Mouse (Mus musculus) midbrain, embryonic 11.5 days (tissue): Measurements from ENCODE around the gene Gm10553. TPM values are rescaled to one million over a fixed set of nuclear protein-coding genes. Genes with fewer than 3 reads are reported as not detected.
"Not testable (repeated sequence)": the region's sequence is repeated elsewhere in the genome, so short reads cannot be mapped to it uniquely, and the experiment has no call there.

Source experiments
- ATAC-seq: fragments of 200-750 bp; cut with Nextera tagmentation; 2 replicates; pipeline ENCODE4 v1.8.0; 2017; ENCODE audit warnings: moderate TSS enrichment, moderate library complexity; ENCODE audit not compliant: low FRiP score
- DNase-seq: peaks from one replicate; pipeline ENCODE4 v3.0.0; 2015; ENCODE audit warnings: low spot score; ENCODE audit errors: missing footprints
- H3K27ac ChIP-seq: fragments of 300-500 bp; sonication (generic); 2 replicates; pipeline ENCODE4 v1.5.1; 2014; ENCODE audit warnings: low read depth, low read length
- H3K27me3 ChIP-seq: fragments of 300-500 bp; sonication (generic); 2 replicates; pipeline ENCODE4 v1.6.1; 2014; ENCODE audit warnings: mild to moderate bottlenecking, low read length, moderate library complexity, mixed read lengths; ENCODE audit not compliant: control insufficient read depth, insufficient read depth
- H3K36me3 ChIP-seq: fragments of 300-500 bp; sonication (generic); 2 replicates; pipeline ENCODE4 v1.6.1; 2014; ENCODE audit warnings: mild to moderate bottlenecking, low read length, moderate library complexity, mixed read lengths; ENCODE audit not compliant: control insufficient read depth, insufficient read depth
- H3K4me1 ChIP-seq: fragments of 300-500 bp; sonication (generic); 2 replicates; pipeline ENCODE4 v1.6.1; 2014; ENCODE audit warnings: low read length; ENCODE audit not compliant: control insufficient read depth, insufficient read depth
- H3K4me2 ChIP-seq: fragments of 300-500 bp; sonication (generic); 2 replicates; pipeline ENCODE4 v1.6.1; 2014; ENCODE audit warnings: mild to moderate bottlenecking, moderate library complexity
- H3K4me3 ChIP-seq: fragments of 300-500 bp; sonication (generic); 2 replicates; pipeline ENCODE4 v1.5.1; 2014; ENCODE audit warnings: low read depth, low read length
- H3K9ac ChIP-seq: fragments of 300-500 bp; sonication (generic); 2 replicates; pipeline ENCODE4 v1.6.1; 2014; ENCODE audit warnings: low read length
- H3K9me3 ChIP-seq: fragments of 300-500 bp; sonication (generic); 2 replicates; pipeline ENCODE4 v1.6.1; 2016; ENCODE audit warnings: low read length; ENCODE audit not compliant: control insufficient read depth
- WGBS: fragments of 180-500 bp; shearing (Covaris S2); extraction: QIAGEN DNeasy Blood & Tissue Kit; methylation state at CpG from one replicate; pipeline ENCODE4 v1.1.7; 2014; 5-methylcytosine and 5-hydroxymethylcytosine counted together
- polyA plus RNA-seq: library from polyadenylated mRNA; unstranded; fragments of >200 nt; fragmentation: Nextera tagmentation; extraction: Ambion mirVana; gene quantifications from 2 replicates; pipeline ENCODE4 v1.2.1, GENCODE M21; 2014

Gene Gm10553
- polyA plus RNA-seq, 1 experiment from 2014 or later: not detected

DNA sequence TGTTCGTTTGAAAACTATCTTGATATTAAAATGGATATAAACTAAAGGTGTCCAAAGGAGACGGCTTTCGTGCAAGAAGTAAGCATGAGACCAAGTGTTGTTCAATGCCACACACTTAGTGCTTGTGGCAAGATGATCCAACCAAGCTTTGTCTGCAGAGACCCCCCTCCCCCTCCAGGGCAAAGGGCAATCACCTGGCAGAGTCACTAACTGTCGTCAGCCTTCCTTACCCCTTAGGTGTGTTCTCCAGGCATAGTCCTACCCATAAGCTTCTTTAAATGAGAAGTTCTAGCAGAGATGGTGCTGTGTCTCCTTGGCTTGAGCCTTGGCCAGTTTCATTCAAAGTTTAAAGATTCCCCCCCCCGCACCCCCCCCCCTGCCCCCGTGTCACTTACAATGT is 17.6 kb downstream of the Gm10553 start:
- DNase-seq, ATAC-seq, H3K4me3 ChIP-seq, H3K4me1 ChIP-seq, H3K4me2 ChIP-seq, H3K9ac ChIP-seq, H3K27ac ChIP-seq, H3K36me3 ChIP-seq, H3K9me3 ChIP-seq, H3K27me3 ChIP-seq: not testable (repeated sequence)
- WGBS: 71% methylated on average over 4 of the region's 6 CpGs

- not testable (repeated sequence) for H3K27me3 ChIP-seq, H3K4me3 ChIP-seq, H3K27ac ChIP-seq, H3K36me3 ChIP-seq, H3K9ac ChIP-seq, H3K4me1 ChIP-seq, H3K9me3 ChIP-seq, DNase-seq, ATAC-seq, H3K4me2 ChIP-seq
- 76% methylated on average over 5 of the region's 6 CpGs for WGBS
Measured at GRCm38 (mm10) chr1:85118341-85118740, 18.4 kb downstream of the Gm10553 start.

DNA sequence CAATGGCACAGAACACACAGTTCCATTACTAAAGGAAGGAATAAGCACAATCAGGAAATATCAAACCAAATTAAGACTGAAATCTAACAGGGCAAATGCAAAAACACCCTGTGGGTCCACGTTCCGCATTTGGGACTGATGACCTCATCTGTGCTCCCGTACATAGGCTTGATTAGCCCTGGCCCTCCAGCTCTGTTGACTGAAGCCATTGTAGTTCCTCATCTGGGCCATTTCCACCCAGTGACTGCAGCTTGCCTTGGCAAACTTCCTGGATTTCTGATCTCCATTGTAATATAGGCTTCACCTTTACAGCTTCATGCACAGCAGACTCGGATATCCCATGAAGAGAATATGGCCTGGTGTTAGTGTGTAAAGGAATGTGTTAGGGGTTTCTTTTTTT is 21.9 kb downstream of the Gm10553 start:
- H3K4me3 ChIP-seq, DNase-seq, H3K4me2 ChIP-seq, H3K36me3 ChIP-seq, H3K9ac ChIP-seq, H3K27ac ChIP-seq, H3K9me3 ChIP-seq, H3K4me1 ChIP-seq, H3K27me3 ChIP-seq, ATAC-seq: not testable (repeated sequence)
- WGBS: 90% methylated on average over 4 of the region's 4 CpGs

GRCm38 (mm10) chr1:85133671-85134070 is 33.7 kb downstream of the Gm10553 start:
- not testable (repeated sequence) for H3K9me3 ChIP-seq, ATAC-seq, H3K4me1 ChIP-seq, H3K36me3 ChIP-seq, DNase-seq, H3K27me3 ChIP-seq, H3K27ac ChIP-seq, H3K4me2 ChIP-seq, H3K9ac ChIP-seq, H3K4me3 ChIP-seq
- 95% methylated on average over 20 of the region's 22 CpGs for WGBS

Other genes with a start within 250 kb of the Gm10553 start
- gene Slc16a14, start 165.0 kb upstream of the Gm10553 start, polyA plus RNA-seq: 4.7 and 4.8 TPM in 2 replicates
- gene A530032D15Rik, start 9.7 kb downstream of the Gm10553 start, polyA plus RNA-seq: not detected in 2 replicates
- gene C130026I21Rik, start 170.4 kb downstream of the Gm10553 start, polyA plus RNA-seq: not detected in 2 replicates